Mouse (Mus musculus): ENCODE results near the gene Trim7.
"Not testable (repeated sequence)": the region's sequence is repeated elsewhere in the genome, so short reads cannot be mapped to it uniquely, and the experiment has no call there.

Gene Trim7

GRCm38 (mm10) chr11:48825979-48826751 lies at the start of gene Trim7, which contains the start of gene Gm12184:
TSS of gene Trim7 (plus strand) at chr11:48826140.
TSS of gene Gm12184 (minus strand) at chr11:48826655.
- not testable (repeated sequence) for DNase-seq (ENCODE audit: low spot score)

GRCm38 (mm10) chr11:48776664-48777063 lies 49.3 kb upstream of the Trim7 start:
- no peak for DNase-seq (ENCODE audit: low spot score)

- DNase-seq (ENCODE audit: low spot score) = no peak
These were observed 48.6 kb upstream of the Trim7 start for GRCm38 (mm10) chr11:48777303-48777702.

DNA sequence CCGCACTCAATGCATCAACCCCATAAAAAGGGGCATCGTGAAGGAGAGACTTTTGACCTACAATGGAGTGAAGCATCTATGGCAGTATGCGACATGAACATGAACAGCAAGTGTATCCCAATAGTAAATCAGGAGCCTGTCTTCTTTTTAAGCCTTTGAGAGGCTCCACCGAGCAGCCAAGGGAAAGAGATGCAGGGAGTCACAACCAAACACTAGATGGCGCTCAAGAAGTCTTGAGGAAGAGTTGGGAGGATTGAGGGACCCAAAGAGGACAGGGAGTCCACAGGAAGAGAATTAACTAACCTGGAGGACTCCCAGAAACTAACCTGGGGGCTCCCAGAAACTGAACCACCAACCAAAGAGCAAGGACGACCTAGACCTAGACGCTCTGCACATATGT lies 46.5 kb upstream of the Trim7 start:
- peak; percentile 57 for DNase-seq (ENCODE audit: low spot score)

- DNase-seq (ENCODE audit: low spot score) = no peak
These were observed 43.7 kb upstream of the Trim7 start for GRCm38 (mm10) chr11:48782243-48782642.

- peak; percentile 55 for DNase-seq (ENCODE audit: low spot score)
These were observed 38.3 kb upstream of the Trim7 start for GRCm38 (mm10) chr11:48787455-48788211.

- peak; percentile 93 for DNase-seq (ENCODE audit: low spot score)
These were observed 37.4 kb upstream of the Trim7 start for GRCm38 (mm10) chr11:48788311-48789089.

GRCm38 (mm10) chr11:48789215-48789614 lies 36.7 kb upstream of the Trim7 start:
- no peak for DNase-seq (ENCODE audit: low spot score)

DNA sequence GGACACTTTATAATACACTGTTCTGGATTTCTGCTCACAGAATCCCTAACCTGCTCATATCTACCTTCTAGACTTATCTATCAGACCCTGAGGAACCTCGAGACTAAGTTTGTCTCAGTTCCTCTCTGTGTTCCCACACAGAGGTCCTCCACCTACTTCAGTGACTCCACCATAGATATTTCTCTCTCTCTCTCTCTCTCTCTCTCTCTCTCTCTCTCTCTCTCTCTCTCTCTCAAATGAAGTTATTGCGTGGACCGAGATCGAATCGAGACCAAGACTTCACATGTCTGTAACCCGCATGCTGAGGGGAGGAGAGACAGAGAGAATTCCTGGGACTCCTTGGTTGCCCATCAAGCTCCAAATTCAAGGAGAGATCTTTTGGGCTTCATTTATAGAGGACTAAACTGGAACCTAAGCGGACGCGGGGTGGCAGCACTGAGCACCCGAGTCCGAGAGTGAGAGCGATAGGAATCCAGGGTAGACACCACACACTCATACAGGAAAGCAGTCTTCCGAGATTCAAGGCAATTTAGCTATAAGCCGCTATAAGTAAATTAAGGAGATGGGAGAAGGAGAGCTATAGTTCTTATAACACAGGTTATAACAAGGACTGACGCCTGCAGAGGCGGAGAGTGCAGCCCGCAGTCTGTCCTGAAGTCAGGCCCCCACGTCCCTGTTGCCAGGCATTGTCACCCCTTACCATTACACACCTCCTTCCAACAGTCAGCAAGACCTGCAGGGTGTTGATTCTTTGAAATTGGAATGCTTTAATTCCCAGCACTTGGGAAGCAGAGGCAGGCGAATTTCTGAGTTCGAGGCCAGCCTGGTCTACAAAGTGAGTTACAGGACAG lies 35.7 kb upstream of the Trim7 start:
- DNase-seq (ENCODE audit: low spot score) = peak; percentile 91

DNA sequence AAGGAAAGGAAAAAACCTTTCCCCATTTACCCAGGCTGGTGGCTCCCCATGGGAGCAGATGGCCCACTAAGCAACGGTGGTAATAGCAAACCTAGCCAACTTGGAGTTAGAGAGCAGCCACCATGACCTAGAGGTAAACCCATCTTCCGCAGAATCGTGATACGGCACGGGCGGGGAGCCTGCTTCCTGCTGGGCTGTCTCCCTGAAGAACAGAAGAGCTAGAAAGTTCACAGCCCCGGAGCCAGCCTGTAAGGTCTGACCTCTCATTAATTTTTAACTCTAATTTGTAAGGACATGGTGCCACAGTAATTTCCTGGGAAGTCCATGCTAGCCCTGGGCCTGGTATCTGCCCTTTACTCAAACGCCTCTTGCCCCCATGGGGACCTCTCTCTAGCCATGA lies 35.0 kb upstream of the Trim7 start:
- no peak for DNase-seq (ENCODE audit: low spot score)

DNA sequence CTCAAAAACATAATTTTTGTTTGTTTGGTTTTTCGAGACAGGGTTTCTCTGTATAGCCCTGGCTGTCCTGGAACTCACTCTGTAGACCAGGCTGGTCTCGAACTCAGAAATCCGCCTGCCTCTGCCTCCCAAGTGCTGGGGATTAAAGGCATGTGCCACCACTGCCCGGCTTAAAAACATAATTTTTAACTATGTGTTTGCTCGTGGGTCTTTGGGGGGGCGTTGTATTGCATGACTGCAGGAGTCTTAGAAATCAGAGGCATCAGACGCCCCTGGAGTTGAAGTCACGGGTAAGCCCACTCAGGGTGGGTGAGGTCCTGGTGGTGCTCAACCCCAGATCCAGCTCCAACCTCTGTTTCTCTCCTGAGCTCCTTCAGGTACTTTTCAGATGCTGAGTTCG lies 34.0 kb upstream of the Trim7 start:
- DNase-seq (ENCODE audit: low spot score) = not testable (repeated sequence)

GRCm38 (mm10) chr11:48793184-48793583 lies 32.8 kb upstream of the Trim7 start:
- DNase-seq (ENCODE audit: low spot score) = no peak

DNA sequence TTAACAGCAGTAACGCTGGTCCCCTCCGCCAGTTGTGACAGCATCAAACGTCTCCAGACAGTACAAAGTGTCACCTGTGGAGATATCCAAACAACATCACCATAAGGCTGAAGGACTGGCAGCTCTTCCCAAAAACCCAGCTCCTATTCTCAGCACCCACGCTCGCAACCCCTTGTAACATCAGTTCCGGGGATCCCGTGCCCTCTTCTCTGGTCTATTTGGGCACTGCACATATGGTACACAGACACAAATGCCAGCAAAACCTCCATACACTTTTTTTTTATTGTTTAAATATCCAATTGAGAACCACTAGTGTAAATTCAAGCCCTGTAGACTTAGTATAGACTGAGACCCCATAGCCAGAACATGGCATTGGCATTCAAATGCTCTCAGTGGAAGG lies 30.7 kb upstream of the Trim7 start:
- DNase-seq (ENCODE audit: low spot score) = no peak

DNA sequence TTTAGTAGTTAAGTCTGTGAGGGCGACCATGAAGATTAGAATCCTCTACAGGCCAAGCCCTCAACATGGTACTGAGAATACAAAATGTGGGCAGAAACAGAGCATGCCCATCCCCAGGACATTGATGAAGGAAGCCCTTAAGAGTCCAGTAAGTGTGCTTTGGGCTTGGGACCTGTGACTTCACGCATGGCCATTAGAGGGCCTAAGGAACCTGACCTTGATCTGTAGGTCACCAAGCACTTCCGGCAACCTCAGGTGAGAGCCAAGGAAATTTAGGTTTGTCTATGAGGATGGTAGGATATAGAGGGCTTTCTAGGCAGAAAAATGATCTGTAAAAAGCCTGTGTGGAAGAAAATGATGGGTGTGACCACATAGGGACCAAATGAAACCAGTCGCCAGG lies 29.6 kb upstream of the Trim7 start:
- no peak for DNase-seq (ENCODE audit: low spot score)

GRCm38 (mm10) chr11:48797287-48797686 lies 28.7 kb upstream of the Trim7 start:
- no peak for DNase-seq (ENCODE audit: low spot score)

DNA sequence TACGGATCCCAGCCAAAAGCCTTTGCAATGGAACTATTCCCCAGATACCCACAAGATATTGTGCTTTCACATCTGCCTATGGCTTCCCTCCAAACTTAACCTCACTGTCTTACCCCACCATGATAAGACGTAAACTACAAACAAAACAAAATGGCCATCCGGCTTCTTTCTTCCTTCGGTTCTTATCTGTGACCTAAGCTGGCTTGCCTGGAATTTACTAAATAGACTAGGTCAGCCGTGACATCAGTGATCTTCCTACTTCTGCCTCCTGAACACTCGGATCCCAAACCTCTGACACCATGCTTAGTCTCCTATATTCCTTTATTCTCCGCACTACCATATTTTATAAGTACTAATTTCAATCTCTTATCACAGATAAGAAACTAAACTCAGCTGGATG lies 27.6 kb upstream of the Trim7 start:
- DNase-seq (ENCODE audit: low spot score) = no peak

DNA sequence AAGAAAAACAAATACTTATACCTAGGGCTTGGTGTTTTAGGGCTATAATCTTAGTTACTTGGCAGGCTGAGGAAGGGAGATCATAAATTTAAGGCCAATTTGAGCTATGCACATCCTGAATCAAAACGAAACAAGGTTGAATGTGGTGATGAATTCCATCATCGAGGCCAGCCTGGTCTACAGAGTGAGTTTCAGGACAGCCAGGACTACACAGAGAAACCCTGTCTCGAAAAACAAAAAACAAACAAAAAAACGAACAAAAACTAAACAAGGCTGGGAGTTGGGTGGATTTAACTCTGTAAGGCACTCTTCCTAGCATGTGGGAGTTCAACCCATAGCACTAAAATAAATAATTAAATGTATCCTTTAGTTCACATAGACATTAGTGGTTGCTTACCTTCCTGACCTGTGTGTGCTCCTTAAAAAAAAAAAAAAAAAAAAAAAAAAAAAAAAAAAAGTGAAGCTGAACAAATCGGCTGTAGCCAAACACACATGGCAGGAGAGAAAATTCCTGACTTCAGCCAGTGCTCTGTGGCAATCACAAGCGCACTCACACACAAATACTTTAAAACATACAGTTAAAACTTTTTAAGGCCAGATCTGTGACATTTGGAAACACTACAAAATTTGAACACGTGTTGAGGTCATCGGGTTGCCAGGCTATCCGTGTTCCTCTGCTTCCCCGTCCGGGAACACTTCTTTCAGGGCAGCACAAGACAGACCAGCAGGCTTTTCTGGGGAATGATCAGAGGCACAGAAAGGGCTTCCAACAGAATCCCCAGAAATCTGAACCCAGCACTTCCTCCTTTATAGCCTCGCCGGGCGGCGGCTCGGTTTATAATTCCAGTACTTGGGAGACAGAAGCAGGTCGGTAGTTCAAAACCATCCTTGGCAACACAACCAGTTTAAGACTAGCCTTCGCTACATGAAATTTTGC lies 26.7 kb upstream of the Trim7 start:
- no peak for DNase-seq (ENCODE audit: low spot score)

DNA sequence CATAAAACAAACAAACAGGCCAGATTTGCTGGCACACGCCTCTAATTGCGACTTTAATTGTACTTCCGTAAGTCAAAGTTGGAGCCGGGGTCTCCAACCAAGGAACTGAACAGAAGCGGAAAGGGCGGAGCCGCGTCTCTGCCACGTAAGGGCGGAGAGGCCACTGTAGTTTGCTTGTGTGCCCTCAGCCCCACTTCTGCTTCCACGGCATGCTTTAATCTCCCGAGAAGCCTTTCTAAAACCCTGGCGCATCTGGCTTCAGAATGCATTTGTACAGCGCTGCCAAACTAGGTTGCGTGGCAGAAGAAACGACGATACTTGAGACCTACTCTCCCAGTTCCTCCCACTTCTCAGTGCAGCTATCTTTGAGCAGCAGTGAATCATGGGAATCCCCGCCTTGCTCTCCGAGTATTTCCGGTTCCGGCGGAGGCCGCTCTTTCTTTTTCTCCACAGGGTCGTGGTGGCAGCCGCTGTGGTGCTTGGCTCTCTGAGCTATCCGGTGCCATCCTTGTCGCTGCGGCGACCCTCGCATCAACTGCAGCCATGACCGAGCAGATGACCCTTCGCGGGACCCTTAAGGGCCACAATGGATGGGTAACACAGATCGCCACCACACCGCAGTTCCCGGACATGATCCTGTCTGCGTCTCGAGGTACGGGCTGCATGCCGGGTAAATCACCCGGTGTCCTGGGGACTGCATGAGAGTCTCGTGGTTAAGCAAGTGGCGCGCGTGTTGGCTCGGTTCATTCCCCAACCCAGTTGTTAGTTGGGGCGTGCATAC lies 25.8 kb upstream of the Trim7 start, which contains the start of gene Rack1:
Gene Rack1, plus strand, starts transcription at position 412 of the 781 bp plus-strand sequence.
- peak; percentile 92 for DNase-seq (ENCODE audit: low spot score)

Measured in retina, embryonic 14.5 days (tissue).